Mouse (Mus musculus) kidney, embryonic 15.5 days (tissue): ENCODE measurements around the gene Nod1. TPM values are rescaled to one million over a fixed set of nuclear protein-coding genes. Genes with fewer than 3 reads are reported as not detected.

Experiments used
- ATAC-seq: fragments of 200-750 bp; cut with Nextera tagmentation; replicated peaks from 2 replicates; pipeline ENCODE4 v1.8.0; 2017; ENCODE audit warnings: moderate TSS enrichment; ENCODE audit not compliant: low FRiP score
- H3K27ac ChIP-seq: fragments of 300-500 bp; sonication (generic); 2 replicates; pipeline ENCODE4 v1.5.1; 2015; ENCODE audit warnings: mild to moderate bottlenecking, inconsistent platforms
- H3K27me3 ChIP-seq: fragments of 300-500 bp; sonication (generic); 2 replicates; pipeline ENCODE4 v1.6.1; 2015; ENCODE audit warnings: inconsistent platforms
- H3K36me3 ChIP-seq: fragments of 300-500 bp; sonication (generic); 2 replicates; pipeline ENCODE4 v1.6.1; 2015; ENCODE audit warnings: inconsistent platforms
- H3K4me1 ChIP-seq: fragments of 300-500 bp; sonication (generic); 2 replicates; pipeline ENCODE4 v1.6.1; 2015; ENCODE audit warnings: inconsistent platforms
- H3K4me2 ChIP-seq: fragments of 300-500 bp; sonication (generic); 2 replicates; pipeline ENCODE4 v1.6.1; 2015; ENCODE audit warnings: moderate library complexity, mild to moderate bottlenecking, inconsistent platforms
- H3K4me3 ChIP-seq: fragments of 300-500 bp; sonication (generic); replicated peaks from 2 replicates; pipeline ENCODE4 v1.5.1; 2015; ENCODE audit warnings: mild to moderate bottlenecking, inconsistent platforms
- H3K9ac ChIP-seq: fragments of 300-500 bp; sonication (generic); 2 replicates; pipeline ENCODE4 v1.6.1; 2015; ENCODE audit warnings: mild to moderate bottlenecking, inconsistent platforms
- H3K9me3 ChIP-seq: fragments of 300-500 bp; sonication (generic); replicated peaks from 2 replicates; pipeline ENCODE4 v1.6.1; 2016; ENCODE audit warnings: inconsistent platforms
- WGBS: fragments of 180-500 bp; shearing (Covaris S2); methylation state at CpG from one replicate; pipeline ENCODE4 v1.1.7; 2015; ENCODE audit warnings: mixed read lengths; 5-methylcytosine and 5-hydroxymethylcytosine counted together
- polyA plus RNA-seq: library from polyadenylated mRNA; unstranded; fragments of >200 nt; fragmentation: Nextera tagmentation; extraction: Ambion mirVana; gene quantifications from 2 replicates; pipeline ENCODE4 v1.2.1, GENCODE M21; 2015

Gene Nod1
- polyA plus RNA-seq, 1 experiment from 2014 or later, result 5.1 TPM

DNA sequence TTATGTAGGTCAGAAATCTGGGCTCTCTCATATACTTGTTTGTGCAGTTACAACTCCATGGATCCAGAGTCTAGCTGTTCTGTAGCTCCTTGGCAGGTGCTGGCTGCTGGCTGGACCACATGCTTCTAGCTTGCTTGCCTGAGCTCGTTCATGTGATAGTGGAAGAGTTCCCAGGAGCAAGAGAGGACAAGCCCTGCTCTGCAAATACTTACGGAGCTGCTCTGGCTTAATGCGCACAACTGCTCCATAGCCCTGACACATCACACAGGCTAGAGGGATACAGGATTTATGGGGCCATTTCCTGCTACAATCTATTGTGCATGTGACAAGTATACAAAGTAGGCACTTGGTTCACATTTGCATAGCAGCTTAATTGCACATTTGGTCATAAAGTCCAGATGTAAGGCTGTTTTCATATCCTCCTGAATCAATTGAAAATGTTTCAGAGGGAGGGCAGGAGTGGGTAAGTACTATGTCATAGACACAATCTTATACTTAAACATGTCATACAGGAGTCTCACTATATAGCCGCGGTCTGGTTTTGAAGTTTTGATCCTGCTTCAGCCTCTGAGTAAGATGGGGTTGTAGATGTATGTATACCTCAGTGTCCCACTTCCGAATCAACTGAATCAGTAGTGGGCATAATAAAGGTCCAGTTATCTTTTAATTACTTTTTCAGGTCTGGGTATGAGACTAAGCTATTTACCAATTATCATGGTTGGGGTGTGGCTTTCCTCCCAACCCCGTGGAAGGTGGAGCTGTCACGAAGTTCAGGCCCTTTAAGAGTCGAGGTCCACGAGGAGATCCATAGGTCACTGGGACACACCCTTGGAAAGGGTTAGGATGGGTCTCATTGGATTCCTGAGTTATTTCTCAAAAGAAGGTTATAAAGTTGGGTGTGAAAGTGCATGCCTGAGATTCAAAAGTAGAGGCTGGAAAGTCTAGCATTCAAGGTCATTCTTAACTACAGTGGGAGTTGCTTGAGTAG is 66.1 kb downstream of the Nod1 start:
- Histone ChIP-seq H3K9me3 (no peaks in the 10 kb centered on the region), H3K4me2 (no peak overlapping the region), H3K36me3 (no peaks in the 10 kb centered on the region), H3K4me3 (no peak overlapping the region), H3K4me1 (no peaks in the 10 kb centered on the region), H3K27ac (no peak overlapping the region), H3K27me3 (no peaks in the 10 kb centered on the region), H3K9ac (no peak overlapping the region)
- 79% methylated on average over 10 of the region's 10 CpGs for WGBS
- no peak for ATAC-seq

DNA sequence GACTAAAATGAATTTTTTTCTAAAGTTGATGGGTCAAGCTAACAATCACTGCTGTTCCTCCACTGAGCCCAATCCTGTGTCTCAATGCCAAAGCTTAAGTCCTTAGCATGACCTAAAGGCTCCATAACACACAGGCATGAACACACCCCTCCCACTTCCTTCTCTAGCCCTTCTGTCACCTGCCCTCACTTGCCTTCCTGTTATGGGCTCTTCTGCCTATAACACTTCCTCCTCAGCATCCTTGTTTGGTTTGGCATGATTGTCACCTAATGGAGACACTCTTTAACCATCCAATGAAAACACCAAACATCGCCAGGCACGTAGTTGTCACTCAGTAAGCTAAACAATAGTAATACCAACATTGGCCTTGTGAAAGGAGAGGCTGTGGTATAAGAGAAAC is 69.9 kb downstream of the Nod1 start:
- WGBS, result 87% methylated on average over 2 of the region's 2 CpGs
- H3K4me2 ChIP-seq, result no peak overlapping the region

DNA sequence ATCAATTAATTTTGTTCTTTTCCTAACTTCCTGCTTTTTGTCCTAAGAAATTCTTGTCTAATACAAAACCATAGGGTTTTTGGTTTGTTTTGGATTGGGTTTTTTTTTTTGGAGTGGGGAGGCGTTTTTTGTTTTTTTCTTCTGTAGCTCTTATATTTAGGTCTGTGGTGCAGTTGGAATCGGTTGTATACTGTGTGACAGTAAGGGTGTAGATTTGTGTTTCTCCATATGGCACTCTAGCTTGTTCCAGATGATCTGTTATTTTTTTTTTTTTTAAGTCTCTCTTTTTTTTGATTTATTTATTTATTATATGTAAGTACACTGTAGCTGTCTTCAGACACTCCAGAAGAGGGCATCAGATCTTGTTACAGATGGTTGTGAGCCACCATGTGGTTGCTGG is 72.2 kb downstream of the Nod1 start:
- 76% methylated on average over 2 of the region's 2 CpGs for WGBS
- H3K27ac ChIP-seq, result no peak overlapping the region
- no peaks in the 10 kb centered on the region for H3K27me3 ChIP-seq
- no peak overlapping the region for H3K4me2 ChIP-seq
- no peaks in the 10 kb centered on the region for H3K9me3 ChIP-seq
- H3K4me3 ChIP-seq, result no peak overlapping the region
- ATAC-seq, result no peak
- H3K4me1 ChIP-seq, result no peaks in the 10 kb centered on the region
- H3K9ac ChIP-seq, result no peak overlapping the region
- no peaks in the 10 kb centered on the region for H3K36me3 ChIP-seq

More for the DNA sequence above, 69.9 kb downstream of the Nod1 start:
- no peak for ATAC-seq
- Histone ChIP-seq H3K4me1 (no peaks in the 10 kb centered on the region), H3K36me3 (no peaks in the 10 kb centered on the region), H3K9me3 (no peaks in the 10 kb centered on the region), H3K4me3 (no peak overlapping the region), H3K27me3 (no peaks in the 10 kb centered on the region), H3K9ac (no peak overlapping the region), H3K27ac (no peak overlapping the region)

DNA sequence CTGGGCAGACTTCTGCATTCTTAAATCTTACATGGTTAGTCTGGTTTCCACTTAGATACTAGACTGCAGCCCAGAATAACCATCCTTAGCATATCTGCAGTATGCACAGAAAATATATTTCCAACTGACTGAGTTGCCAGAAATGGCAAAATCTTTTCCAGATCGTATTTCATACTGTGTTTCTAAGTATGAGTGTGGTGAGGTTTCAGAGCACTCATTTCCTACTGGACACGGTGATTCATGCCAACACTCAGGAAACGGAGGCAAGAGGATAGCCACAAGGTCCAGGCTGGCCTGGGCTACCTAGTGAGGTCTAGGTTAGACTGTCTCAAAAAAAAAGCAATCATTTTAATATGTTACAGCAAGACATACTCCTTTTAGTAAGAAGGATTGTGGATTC is 81.0 kb downstream of the Nod1 start:
- Histone ChIP-seq H3K4me2 (no peak overlapping the region), H3K27ac (no peak overlapping the region), H3K9ac (no peak overlapping the region), H3K4me1 (no peaks in the 10 kb centered on the region; the same call in 1 of the 2 replicates), H3K9me3 (no peaks in the 10 kb centered on the region), H3K36me3 (0 out of 2 replicates have a peak, but pooled peaks cover 3% of the 10 kb centered on the region), H3K27me3 (no peaks in the 10 kb centered on the region), H3K4me3 (no peak overlapping the region)
- WGBS, result 83% methylated on average over 3 of the region's 3 CpGs
- no peak for ATAC-seq

DNA sequence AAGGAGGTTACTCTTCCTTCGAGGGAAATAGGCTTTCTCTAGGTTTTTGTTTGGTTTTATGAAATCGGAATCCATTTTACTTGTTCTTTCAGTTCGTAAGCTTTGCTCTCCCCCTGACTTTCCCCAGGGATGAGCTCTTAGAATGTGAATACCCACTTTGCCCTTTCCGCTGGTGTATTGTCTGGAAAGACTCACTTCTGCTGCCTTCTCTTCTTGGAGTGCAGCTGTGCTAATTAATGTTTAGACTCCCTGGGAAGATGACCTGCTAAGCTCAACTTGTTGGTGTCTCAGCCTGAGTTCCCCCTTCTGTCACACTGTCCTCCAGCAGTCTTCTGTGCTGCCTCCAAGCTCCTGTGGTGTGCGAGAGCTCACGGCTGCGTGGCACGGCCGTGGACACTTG is 82.2 kb downstream of the Nod1 start:
- H3K9ac ChIP-seq, result no peak overlapping the region
- 87% methylated on average over 9 of the region's 9 CpGs for WGBS
- H3K9me3 ChIP-seq, result no peaks in the 10 kb centered on the region
- no peak overlapping the region for H3K27ac ChIP-seq
- H3K4me2 ChIP-seq, result no peak overlapping the region
- H3K36me3 ChIP-seq, result 0 out of 2 replicates have a peak, but pooled peaks cover 3% of the 10 kb centered on the region
- ATAC-seq, result no peak
- H3K27me3 ChIP-seq, result no peaks in the 10 kb centered on the region
- H3K4me1 ChIP-seq, result peaks cover 3% of the 10 kb centered on the region; the same call in 1 of the 2 replicates
- H3K4me3 ChIP-seq, result no peak overlapping the region

DNA sequence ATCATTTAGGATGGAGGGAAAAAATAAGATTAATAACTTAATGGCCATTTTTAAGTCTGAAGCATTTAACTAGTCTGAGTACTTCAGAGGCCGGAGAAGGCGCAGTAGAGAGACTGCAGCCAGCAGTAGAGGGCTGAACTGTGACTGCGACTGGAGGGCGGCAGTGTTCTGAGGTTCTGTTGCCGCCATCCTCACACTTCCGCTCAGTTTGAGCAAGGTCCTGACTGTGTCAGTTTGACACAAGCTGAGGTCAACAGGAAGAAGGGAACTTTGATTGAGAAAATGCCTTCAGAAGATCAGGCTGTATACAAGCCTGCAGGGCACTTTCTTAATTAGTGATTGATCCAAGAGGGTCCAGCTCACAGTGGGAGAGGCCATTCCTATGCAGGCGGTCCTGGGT is 86.2 kb downstream of the Nod1 start:
- H3K36me3 ChIP-seq, result 0 out of 2 replicates have a peak, but pooled peaks cover 3% of the 10 kb centered on the region
- H3K4me1 ChIP-seq, result peaks cover 3% of the 10 kb centered on the region; the same call in 1 of the 2 replicates
- H3K9me3 ChIP-seq, result no peaks in the 10 kb centered on the region
- no peak for ATAC-seq
- no peaks in the 10 kb centered on the region for H3K27me3 ChIP-seq
- no peak overlapping the region for H3K27ac ChIP-seq
- no peak overlapping the region for H3K4me2 ChIP-seq
- H3K9ac ChIP-seq, result no peak overlapping the region
- 83% methylated on average over 7 of the region's 7 CpGs for WGBS
- H3K4me3 ChIP-seq, result no peak overlapping the region

- Histone ChIP-seq H3K9me3 (no peaks in the 10 kb centered on the region), H3K27ac (no peak overlapping the region), H3K27me3 (no peaks in the 10 kb centered on the region), H3K36me3 (0 out of 2 replicates have a peak, but pooled peaks cover 6% of the 10 kb centered on the region), H3K9ac (no peak overlapping the region), H3K4me3 (no peak overlapping the region), H3K4me1 (peaks cover 3% of the 10 kb centered on the region; the same call in 1 of the 2 replicates), H3K4me2 (no peak overlapping the region)
- no peak for ATAC-seq
- 65% methylated on average over 2 of the region's 2 CpGs for WGBS
Observed at GRCm38 (mm10) chr6:54883424-54883823, 89.0 kb downstream of the Nod1 start.

DNA sequence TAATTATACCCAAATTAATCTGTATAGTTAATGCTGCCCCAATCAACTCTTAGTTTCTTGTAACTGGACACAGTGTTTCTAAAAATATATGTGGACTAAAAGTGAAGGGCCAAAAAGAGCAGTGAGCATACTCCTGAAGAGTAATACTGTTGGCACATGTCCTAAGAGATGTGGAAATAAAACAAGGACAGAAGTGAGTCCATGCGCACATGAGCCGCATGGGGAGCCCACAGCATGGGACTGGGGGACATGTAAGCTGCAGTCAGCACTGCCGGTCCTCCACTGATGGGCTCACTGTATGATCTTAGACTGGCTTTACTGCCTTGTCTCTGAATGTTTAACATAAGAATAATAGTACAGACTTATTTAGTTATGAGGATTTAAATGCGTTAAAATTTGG is 92.3 kb downstream of the Nod1 start:
- Histone ChIP-seq H3K9me3 (no peaks in the 10 kb centered on the region), H3K27me3 (no peaks in the 10 kb centered on the region), H3K4me3 (no peak overlapping the region), H3K9ac (no peak overlapping the region), H3K4me1 (0 out of 2 replicates have a peak, but pooled peaks cover 2% of the 10 kb centered on the region), H3K36me3 (0 out of 2 replicates have a peak, but pooled peaks cover 6% of the 10 kb centered on the region), H3K4me2 (no peak overlapping the region), H3K27ac (no peak overlapping the region)
- no peak for ATAC-seq
- WGBS, result 97% methylated on average over 4 of the region's 4 CpGs

DNA sequence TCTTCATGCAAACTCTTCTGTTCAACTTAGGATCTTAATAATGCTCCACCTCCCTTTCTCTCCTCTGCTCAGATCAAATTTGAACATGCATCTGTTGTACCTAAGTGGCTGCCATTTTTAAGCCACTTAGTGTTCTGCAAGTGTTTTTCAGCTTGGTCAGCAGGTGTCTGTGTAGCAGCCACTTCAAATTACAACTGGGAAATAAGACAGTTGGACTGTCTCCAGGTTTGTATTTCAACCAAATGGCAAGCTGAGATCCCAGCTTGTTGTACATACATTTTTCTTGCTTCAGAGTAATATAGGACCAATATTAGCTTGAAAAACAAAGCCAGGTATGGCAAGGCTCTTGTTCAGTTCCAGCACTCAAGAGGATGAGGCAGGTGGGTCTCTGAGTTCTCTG is 93.9 kb downstream of the Nod1 start:
- Histone ChIP-seq H3K27ac (no peak overlapping the region), H3K4me2 (no peak overlapping the region), H3K9me3 (no peaks in the 10 kb centered on the region), H3K9ac (no peak overlapping the region), H3K36me3 (0 out of 2 replicates have a peak, but pooled peaks cover 6% of the 10 kb centered on the region), H3K4me3 (no peak overlapping the region), H3K27me3 (no peaks in the 10 kb centered on the region), H3K4me1 (0 out of 2 replicates have a peak, but pooled peaks cover 2% of the 10 kb centered on the region)
- ATAC-seq, result no peak

DNA sequence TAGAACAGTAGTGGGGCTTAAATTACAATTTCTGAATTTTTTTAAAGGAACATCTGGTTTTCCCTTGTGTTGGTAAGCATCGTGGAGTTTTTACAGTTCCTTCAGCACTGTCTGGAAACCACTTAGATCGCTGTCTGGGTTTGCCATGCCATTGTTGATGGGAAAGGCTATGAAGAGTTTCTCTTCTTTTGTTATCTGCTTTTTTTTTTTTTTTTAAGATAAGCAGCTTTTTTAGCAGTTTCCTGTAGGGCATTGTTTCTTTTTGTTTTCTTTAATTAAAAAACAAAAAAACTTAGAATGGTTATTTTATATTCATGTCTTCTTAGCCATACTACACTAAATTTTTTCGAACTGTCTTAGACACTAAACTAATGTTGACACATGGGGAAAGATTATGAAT is 94.8 kb downstream of the Nod1 start:
- no peak overlapping the region for H3K9ac ChIP-seq
- H3K27me3 ChIP-seq, result no peaks in the 10 kb centered on the region
- ATAC-seq, result no peak
- H3K4me2 ChIP-seq, result no peak overlapping the region
- H3K4me1 ChIP-seq, result 0 out of 2 replicates have a peak, but pooled peaks cover 2% of the 10 kb centered on the region
- 0 out of 2 replicates have a peak, but pooled peaks cover 6% of the 10 kb centered on the region for H3K36me3 ChIP-seq
- no peaks in the 10 kb centered on the region for H3K9me3 ChIP-seq
- 83% methylated on average over 3 of the region's 3 CpGs for WGBS
- H3K27ac ChIP-seq, result no peak overlapping the region
- H3K4me3 ChIP-seq, result no peak overlapping the region

GRCm38 (mm10) chr6:54876782-54877181 is 95.6 kb downstream of the Nod1 start:
- WGBS, result 41% methylated on average over 5 of the region's 5 CpGs
- Histone ChIP-seq H3K4me2 (no peak overlapping the region), H3K4me1 (0 out of 2 replicates have a peak, but pooled peaks cover 2% of the 10 kb centered on the region), H3K9ac (no peak overlapping the region), H3K27ac (no peak overlapping the region), H3K36me3 (0 out of 2 replicates have a peak, but pooled peaks cover 6% of the 10 kb centered on the region), H3K9me3 (no peaks in the 10 kb centered on the region), H3K4me3 (no peak overlapping the region), H3K27me3 (no peaks in the 10 kb centered on the region)
- ATAC-seq, result no peak
